Mouse (Mus musculus) inflammation-experienced regulatory T-cells, adult 6 months (primary cell): ENCODE data around the gene Ramp3. TPM values are rescaled to one million over a fixed set of nuclear protein-coding genes. Genes with fewer than 3 reads are reported as not detected.
"Not testable (repeated sequence)": the region's sequence is repeated elsewhere in the genome, so short reads cannot be mapped to it uniquely, and the experiment has no call there.

Experiments used
- ATAC-seq: one replicate; pipeline ENCODE4 v1.8.0; 2017
- polyA plus RNA-seq, 3 experiments: library from polyadenylated mRNA; unstranded; fragments of 100-300 nt; shearing (Covaris generic); gene quantifications; one replicate each; pipeline ENCODE4 v1.2.1; 2017

The Ramp3 gene
- polyA plus RNA-seq, result 1 to 10 TPM; 4.2 to 6.8 (median 5.6) TPM

DNA sequence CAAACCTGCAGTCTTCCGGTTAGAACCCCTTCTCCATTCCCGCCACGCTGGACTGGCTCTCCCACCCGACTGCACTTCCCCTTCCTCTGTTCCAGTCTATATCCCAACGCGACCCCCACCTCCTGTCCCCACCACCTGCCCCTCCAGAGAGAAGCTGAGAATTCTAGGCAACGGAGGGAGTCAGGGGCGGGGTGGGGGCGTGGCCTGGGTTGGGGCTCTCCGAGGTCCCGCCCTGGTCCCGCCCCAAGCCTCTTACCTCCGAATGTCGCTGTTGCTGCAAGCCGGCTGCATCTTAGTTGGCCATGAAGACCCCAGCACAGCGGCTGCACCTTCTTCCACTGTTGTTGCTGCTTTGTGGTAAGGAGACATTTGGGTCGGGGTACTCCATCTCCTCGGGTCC is at the start of gene Ramp3:
Ramp3 (plus strand) TSS at position 251 of the 400 bp plus-strand sequence.
- ATAC-seq, result peak; percentile 46

DNA sequence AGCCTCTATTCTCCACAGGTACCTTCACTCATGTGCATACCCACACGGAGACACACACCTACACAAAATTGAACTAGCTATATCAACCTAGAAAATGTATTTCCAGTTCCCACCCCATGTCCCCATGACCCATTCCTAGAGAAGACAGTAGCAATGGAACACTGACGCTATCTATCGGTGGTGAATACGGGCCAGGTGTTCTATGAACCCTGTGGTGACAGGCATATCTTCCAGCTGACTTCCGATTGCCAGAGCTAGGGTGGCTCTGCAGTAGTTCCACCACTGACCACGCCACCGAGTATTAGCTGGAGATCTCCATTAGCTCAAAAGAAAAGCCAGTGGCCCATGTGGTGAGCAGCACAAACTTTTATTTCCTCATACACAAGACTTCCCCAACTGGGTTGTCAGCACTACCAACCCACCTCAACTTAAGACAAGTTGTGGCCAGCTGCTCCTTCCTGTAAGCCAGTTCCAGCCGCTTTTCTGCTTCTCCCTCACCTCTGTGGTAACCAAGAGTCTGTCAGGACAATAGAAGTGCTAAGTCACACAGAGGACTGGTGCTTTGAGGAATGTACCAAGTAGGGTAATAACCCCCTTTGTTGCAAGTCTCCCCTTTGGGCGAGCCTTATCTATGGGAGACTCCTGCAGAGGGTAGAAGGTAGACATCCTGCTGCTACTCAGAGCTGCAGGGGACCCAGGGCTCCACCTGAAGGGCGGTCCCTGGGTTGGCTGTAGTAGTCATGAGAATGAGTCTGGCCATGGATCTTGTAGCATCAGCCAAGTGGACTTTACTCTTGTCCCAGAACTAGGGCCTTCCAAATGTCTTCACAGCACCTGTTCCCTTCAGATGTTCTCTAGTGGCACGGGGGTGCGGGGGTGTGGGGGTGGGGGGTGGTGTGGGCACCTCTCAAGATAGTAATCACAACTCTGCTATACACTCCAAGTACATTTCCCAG is 42.8 kb upstream of the Ramp3 start:
- no peak for ATAC-seq

DNA sequence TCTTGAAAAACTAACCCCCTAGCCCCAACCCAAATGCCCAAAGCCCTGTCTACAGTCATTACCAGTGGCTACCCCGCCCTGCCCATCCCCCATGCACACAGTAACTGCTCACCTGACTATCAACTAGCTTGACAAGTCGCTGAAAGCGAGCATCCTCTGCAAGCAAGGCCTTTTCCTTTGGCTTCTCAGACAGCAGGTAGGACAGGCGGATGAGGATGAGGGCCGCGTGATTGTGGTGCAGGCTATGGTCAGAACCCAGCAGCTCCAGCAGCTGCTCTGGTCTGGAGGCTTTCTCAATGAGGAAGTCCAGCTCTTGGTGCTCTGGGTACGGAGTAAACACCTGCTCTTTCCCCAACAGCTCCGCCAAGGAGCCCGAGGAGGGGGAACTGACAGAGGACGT is 34.6 kb upstream of the Ramp3 start:
- ATAC-seq, result no peak

DNA sequence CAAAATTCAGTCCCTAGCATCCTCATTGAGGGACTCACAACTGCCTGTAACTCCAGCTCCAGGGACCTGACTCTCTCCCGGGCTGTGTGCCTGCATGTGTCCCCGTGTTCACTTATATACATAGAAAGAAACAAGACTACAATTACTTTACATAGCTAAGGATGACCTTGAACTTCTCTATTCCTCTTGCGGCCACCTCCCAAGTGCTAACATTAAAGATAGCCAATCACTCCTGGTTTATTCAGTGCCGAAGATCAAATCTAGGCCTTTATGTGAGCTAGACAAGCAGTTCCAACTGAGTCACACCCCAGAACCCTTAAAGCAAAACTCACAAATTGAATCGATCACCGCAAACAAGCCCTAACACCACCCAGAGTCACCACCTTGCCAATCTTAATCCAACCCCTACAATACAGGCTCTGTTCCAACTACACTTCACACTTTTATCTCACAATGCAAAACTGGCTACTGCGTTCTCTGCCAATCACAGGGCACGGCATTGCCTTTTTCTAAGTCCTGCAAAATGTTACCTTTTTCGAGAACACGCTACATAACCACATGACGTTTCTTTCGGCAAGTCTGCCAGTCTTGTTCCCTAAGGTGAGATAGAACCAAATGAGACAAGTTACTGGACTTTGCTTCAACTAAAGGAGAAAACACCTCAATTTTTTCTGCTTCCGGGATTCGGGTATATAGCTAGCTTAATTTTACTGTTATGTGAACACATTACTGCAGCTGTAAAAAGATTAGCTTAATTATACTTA is 33.5 kb upstream of the Ramp3 start:
- ATAC-seq, result no peak

DNA sequence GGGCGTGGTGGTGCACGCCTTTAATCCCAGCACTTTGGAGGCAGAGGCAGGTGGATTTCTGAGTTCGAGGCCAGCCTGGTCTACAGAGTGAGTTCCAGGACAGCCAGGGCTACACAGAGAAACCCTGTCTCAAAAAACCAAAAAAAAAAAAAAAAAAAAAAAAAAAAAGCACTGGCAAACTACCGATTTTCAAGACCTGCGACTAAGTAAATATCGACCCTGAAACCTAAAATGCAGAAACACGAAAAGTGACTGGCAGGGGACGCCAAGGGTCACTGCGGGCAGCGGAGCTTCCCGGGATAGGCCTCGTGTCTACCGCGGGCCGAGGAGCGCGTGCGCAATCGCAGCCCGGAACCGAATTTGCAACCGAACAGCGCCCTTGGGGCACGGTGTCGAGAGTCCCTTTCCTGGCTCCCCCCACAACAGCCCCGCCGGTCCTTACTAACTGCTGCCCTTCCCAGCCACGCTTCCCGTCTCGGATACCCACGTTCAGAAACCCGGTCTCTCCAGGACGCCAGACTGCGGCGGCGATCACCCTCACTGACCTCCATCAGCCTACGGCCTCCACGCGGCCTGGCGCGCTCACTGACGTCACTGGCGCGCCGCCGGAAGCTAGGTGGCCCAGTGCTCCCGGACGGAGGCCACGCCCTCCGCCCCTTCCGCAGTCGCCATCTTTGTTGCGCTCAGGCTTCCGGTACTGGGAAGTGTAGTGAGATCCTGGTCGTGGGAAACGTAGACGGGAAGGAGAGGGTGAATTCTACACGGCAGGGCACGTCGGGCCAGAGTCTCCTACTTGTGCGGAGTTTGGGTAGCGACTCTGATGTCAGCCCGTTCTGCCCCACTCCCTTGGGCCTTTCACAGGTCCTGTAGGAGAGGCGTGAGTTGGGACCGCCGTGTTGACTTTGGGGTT is 32.6 kb upstream of the Ramp3 start, which contains the start of gene Tbrg4:
Tbrg4 (minus strand) TSS at position 590 of the 910 bp plus-strand sequence.
- peak; percentile 84 for ATAC-seq

DNA sequence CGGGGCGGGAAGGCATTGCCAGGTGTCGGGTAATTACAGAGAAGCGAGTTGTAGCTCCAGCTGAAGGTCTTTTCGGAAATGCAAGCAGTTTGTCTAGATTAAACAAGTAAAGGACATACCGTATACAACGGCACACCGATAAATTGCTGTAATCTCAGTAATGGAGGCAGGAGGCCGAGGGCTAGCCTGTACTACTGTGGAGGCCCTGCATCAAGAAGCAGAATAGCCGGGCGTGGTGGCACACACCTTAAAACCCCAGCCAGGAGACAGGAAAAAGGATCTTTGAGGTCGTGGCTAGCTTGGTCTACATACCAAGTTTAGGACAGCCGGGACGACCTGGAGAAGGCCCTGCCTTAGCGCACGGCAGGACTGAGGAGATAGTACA is 31.9 kb upstream of the Ramp3 start:
- ATAC-seq, result no peak

DNA sequence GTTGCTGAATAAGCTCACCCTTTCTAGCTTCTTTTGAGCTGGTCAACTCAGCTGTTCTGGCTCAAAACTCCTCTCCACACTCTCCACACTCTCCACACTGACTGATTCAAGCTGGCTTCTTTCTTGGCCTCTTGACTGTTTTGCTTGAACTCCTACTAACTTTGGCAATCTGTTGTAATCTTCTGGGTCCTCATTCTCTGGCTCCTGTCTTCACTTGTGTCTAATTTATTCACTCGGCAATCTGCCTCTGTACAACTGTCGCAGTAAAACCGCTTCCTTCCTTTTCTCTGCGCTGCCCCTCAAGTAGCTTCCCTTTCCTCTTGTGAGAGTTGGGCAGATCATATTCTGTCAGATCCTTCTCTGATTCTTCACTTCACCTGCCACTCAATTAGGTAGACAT is 30.6 kb upstream of the Ramp3 start:
- ATAC-seq, result peak; percentile 33

DNA sequence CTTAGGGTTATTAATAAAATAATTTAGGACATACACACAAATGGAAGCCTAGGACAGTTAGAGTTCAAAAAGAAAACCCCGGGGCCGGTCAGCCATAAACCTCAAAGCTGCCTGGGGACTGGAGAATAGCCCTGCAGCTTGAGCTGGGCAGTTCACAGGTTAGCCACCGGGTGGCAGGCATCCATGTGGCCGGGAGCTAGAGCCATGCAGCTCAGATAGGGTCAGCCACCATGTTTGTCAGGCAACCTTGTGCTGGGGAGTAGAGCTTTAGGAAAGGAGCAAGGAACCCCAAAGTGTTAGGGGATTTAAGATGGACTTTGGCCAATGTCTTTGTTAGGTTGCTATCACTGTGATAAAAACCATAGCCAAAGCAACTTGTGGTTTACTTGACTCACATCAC is 29.8 kb upstream of the Ramp3 start:
- no peak for ATAC-seq

DNA sequence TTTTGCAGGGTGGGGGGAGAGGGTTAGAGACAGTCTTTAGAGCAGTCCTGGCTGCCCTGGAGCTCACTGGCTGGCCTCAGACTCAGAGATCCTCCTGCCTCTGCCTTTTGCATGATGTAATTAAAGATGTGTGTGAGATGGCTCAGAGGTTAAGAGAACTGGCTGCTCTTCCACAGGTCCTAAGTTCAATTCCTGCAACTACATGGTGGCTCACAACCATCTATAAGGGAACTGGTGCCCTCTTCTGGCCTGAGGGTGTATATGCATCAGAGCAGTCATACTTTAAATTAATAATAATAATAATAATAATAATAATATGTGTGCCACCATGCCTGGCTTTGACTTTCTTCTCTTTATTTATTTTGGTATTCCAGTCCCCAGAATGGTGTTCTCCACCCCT is 28.7 kb upstream of the Ramp3 start:
- ATAC-seq, result no peak

DNA sequence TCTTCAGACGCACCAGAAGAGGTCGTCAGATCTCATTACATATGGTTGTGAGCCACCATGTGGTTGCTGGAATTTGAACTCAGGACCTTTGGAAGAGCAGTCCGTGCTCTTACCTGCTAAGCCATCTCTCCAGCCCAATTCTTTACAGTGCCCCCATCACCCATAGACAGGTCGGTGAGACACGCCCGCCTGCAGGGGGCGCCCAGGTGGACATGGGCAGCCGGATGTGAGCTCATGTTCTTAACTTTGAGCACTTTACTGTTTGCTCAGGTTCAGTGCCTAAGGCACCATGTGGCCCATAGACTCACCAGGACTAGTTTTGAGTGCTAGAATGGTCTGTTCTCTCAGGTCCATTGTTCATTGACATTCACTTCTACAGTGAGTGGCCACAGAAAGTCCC is 22.2 kb upstream of the Ramp3 start:
- no peak for ATAC-seq

DNA sequence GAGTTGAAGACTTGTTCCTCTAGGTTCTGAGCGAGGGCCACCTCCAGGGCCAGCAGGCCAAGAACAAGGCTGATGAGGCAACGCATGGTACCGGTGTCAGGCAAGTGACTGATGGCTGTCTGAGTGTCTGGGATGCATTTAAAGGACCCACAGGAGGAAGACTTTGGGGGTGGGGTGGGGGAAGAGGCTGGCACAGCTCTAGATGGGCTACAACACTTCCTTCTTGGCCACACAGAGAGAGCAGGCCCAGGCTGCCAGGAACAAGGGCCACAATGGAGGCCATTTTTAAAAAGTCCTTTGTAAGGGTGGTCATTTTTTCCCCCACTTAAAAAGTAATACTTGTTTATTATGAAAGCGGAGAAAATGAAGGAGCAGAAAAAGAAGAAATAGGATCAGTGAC is 19.8 kb upstream of the Ramp3 start, which contains the start of gene Wap:
Wap (minus strand) TSS at position 101 of the 400 bp plus-strand sequence.
- ATAC-seq, result no peak

DNA sequence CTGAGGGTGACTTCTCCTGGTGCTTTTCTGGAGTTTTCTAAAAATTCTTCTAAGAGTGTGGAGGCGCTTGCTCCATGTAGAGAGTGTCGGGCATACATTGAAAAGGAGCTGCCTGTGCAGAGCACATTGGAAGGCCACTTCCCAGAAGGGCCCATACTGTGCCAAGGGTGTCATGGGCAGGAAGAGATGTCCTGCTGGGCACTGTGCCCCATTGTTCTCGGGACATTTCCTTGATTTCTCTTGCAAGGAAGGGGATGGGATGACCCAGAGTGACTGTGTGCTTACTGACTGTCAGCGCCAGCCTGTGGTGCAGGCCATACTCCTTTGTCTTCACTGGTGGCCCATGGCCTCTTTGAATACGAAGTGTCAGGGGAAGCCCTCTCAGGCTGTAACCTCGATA is 19.2 kb upstream of the Ramp3 start:
- no peak for ATAC-seq

DNA sequence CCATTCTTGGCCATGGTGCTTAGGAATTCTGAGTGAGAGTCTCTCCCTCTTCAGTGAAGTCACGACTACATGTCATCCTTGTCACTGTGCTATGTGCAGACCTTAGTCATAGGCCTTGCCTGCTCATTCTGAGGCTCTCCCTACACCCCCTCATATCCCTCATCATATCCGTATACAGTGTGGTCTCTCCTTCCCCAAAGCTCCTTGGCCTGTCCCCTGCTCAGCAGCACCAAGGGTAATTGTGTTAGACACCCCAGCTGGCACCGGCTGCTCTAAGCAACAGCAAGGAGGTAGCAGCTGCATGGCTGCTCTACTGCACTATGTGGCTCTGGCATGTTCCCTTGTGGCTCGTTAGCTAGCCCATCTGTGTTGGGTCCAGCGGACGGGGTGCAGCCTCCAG is 13.8 kb upstream of the Ramp3 start:
- ATAC-seq, result no peak

DNA sequence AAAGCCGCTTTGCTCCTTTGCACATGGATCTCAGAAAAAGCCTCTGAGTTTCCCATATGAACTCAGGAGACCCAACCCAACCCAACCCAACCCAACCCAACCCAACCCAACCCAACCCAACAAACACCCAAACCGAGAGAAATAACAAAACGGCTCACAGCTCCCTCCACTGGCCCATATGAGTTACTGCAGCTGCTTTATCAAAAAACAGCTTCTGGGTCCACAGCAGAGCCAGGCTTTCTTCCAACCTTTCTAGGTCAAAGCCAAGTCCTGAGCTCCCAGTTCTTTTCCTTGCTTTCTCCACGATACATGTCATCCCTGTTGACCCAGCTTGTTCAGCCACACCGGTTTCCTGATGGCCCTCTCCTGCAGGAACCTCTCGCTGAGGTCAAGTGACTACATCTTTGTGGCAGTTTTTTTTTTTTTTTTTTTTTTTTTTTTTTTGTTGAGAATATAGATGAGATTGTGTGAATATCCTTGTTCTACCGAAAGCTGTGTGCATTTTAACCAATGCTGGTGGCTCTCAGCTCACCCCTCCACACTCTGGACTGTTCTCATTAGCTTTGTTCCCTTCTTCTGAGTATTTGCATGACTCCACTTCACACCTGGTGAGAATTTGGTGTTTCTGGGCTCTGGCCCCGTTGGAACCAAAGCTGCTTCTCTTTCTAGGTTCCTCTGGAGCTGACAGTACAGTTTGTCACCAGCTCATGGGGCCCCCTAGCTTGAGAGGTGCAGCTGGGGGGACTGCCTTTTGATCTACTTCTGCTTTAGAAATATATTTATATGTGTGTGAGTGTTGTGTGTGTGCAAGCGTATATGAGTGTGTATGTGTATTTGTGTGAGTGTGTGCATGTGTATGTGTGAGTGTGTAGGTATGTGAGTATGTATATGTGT is 10.2 kb upstream of the Ramp3 start:
- no peak for ATAC-seq

DNA sequence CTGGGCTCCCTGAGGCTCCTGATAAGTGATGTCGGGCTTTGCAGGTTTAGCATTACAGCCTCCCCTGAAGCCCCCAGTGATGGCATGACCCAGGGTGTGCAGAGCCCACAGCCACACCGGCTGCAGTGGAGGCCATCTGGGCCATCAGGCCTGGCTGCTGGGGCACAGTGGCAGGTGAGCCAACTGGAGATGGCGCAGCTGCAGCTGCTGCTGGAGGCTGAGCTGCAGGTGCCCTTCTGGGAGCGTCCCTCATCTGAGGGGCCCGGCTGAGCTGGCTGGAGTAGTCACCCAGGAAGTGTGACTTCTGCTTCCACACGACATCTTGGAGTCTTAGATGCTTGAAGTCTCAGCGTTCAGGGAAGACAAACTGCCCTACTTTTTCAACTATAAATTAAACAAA is 7.8 kb upstream of the Ramp3 start:
- no peak for ATAC-seq

DNA sequence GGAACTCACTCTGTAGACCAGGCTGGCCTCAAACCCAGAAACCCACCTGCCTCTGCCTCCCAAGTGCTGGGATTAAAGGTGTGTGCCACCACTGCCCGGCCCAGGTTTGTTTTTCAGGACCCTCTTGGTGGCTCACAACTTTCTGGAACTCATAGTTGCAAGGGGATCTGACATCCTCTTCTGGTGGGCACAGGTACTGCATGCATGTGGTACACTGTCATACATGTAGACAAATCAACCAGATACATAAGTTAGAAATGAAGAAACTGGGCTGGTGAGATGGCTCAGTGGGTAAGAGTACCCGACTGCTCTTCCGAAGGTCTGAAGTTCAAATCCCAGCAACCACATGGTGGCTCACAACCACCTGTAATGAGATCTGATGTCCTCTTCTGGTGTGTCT is 5.3 kb upstream of the Ramp3 start:
- ATAC-seq, result not testable (repeated sequence)

DNA sequence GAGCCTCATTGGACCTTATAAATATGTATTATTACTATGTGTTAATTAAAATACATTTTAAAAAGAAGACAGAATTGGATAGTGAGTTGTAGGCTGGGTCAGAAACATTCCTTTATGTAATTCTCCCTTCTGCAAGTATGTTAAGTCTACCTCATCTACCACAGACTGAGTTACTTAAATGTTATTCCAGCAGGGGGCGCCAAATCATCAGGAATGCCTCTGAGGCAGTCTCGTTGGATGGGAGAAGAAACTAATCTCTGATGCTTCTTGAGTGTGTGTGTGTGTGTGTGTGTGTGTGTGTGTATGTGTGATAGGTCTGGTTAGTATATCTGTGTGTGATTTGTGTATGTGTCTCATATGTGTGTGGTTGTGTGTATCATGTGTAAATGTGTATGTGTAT is 3.4 kb upstream of the Ramp3 start:
- peak; percentile 71 for ATAC-seq

DNA sequence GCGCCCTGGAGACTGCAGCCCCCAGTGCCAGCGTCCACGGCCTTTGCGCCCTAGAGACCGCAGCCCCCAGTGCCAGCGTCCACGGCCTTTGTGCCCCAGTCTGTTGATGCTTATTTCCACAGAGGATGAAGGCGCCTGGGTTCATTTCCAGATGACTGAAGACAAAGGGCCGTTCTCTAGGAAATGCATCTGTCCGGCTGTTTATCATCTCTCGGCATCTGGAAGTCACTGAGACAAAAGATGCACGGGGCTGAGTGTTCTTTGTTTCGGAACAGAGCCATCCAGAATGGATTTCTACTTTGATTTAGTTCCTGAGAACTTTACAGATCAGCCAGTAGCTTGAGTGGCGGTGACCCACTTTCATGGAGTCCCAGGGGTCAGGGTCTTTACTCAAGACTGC is 2.9 kb downstream of the Ramp3 start:
- ATAC-seq, result no peak

DNA sequence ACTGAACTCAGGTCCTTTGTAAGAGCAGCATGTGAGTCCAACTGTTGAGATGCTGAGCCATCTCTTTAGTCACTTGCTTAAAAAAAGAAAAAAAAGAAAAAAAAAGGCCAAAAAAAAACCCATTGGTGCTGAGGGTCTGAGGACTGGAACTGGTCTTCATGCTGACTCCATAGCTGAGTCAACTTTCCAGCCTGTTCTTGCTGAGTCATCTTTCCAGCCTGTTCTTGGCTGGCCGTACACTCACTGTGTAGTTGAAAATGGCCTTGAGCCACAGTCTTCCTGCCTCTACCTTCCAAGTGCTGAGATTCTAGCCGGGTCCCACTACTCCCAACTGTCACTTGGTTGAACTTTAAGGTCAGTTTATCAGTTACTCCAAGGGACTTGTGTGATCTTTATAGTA is 8.3 kb downstream of the Ramp3 start:
- ATAC-seq, result no peak

DNA sequence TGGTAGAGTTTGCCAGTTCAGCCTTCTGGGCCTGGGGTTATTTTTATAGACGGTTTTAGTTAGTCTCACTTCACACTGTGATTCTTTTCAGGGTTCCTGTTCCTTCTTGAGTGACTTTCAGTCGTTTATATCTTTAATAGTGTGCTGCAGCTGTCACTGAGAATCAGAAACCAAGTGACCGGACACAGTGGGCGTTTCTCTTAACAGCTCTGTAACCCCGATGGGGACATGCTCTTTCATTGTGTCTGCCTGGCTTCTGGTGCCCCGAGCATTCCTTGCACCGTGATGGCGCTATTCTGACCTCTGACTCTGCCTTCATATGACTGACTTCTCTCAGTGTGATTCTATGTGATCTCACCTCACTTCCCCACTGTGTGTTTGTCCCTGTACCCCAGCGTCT is 10.7 kb downstream of the Ramp3 start:
- ATAC-seq, result no peak

DNA sequence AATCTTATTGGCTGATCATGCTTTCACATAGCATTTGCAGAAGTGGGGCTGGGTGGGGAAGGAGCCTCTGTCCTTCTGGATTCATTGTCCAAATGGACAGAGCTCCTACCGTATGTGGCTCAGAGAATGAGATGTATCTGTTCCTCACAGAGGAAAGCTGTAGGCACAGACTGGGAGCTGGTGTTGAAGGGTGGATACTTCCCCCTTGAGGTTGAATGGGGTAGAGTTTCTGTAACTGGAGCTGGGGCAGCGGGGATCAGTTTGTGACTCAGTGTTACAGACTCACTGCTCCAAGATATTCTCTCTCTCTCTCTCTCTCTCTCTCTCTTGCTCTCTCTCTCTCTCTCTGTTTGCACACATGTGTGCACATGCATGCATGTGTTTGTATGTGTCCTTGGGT is 11.7 kb downstream of the Ramp3 start:
- no peak for ATAC-seq

DNA sequence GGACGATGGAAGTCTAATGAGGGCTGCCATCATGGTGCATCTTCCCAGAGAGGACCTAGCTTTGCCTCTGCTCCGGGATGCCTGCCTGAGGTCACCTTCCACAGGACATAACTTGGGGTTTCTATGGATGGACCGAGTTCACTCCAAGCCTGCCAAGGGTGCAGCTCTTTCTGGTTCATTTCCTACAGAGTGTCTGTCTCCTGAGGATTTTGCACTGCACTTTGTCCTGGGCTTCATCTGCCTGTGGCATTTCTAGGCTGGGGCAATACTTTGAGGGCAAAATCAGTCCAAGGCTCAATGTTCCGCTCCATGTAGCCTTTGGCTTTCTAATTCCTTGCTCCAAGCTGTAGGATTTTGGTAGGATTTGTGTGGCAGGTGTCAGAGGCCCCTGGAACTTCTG is 12.5 kb downstream of the Ramp3 start:
- ATAC-seq, result no peak
